Mouse (Mus musculus): ENCODE results near the gene Rtbdn. TPM values are rescaled to one million over a fixed set of nuclear protein-coding genes. Genes with fewer than 3 reads are reported as not detected.
A peak's percentile ranks its signal among the peaks of the same experiment; 100 is the strongest.

The Rtbdn gene
- total and polyA plus RNA-seq, 2 experiments: not detected

DNA sequence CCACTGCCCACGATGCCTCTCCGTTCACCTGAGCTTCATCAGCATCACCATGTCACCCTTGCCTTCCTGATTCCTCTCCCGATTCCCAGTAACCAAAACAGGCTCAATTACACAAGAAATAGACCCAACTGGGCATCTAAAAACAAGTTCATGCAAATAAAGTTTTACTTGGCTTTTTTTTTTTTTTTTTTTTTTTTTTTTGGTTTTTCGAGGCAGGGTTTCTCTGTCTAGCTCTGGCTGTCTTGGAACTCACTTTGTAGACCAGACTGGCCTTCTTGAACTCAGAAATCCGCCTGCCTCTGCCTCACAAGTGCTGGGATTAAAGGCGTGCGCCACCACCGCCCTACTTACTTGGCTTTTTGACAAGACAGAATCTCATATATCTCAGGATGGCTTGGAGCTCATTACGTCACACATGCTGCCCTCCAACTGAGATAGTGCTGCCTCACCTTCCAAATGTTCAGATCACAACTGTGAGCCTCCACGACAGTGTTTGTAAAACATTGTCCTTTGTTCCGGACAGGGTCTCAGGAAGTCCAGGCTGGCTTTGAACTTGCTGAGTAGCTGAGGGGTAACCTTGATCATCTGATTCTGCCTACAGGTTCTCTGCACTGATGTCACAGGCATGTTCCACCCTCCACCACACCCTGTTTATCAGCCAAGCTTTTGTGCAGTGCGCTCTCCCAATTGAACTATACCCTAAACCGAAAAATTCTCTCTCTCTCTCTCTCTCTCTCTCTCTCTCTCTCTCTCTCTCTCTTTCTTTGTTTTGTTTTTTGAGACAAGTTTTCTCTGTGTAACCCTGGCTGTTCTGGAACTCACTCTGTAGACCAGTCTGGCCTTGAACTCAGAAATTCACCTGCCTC, 8.9 kb upstream of the Rtbdn start:
- no peak for DNase-seq (ENCODE audit: extremely low read depth, low read depth, low spot score)
- WGBS: 65% methylated on average over 13 of the region's 13 CpGs
- Histone ChIP-seq H3K4me3 (ENCODE audit: insufficient read depth, low read depth, low read length) (no peak overlapping the region), H3K79me2 (ENCODE audit: control insufficient read depth, insufficient read depth, low read length) (no peaks in the 10 kb centered on the region), H3K27me3 (ENCODE audit: control insufficient read depth, insufficient read depth, low read length) (peaks cover 22% of the 10 kb centered on the region), H3K27ac (replicated peaks; ENCODE audit: insufficient read depth, low read depth, low read length) (no peak overlapping the region), H3K4me1 (ENCODE audit: control insufficient read depth, insufficient read depth, low read length) (no peaks in the 10 kb centered on the region), H3K9ac (ENCODE audit: low read depth, low read length) (no peak overlapping the region), H3K36me3 (ENCODE audit: control insufficient read depth, insufficient read depth, low read length) (no peaks in the 10 kb centered on the region)
- no peak for TF ChIP-seq POLR2A (IDR thresholded peaks at IDR 0.05; ENCODE audit: extremely low read depth, insufficient read depth, low read length)
- TF ChIP-seq CTCF (IDR thresholded peaks at IDR 0.05; ENCODE audit: low read depth, low read length): no peak

DNA sequence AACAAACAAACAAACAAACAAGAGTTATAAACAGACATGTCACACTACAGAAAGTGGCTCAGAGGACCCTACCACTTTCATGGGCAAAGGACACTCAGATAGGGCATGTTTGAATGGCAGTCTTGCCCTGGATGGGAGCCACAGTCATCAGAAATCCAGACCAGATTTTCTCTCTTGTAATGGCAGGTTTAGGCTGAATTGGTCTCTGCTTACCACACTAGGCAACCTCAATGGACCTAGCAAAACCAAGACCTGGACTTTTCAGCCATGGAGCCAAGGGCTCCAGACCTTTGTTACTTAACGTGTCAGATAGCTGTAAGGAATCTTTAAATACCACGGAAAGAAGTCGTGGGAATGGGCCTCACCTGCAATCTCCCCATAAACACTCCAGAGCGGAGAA, 3.1 kb upstream of the Rtbdn start:
- no peak for TF ChIP-seq CTCF (IDR thresholded peaks at IDR 0.05; ENCODE audit: low read depth, low read length)
- no peak for TF ChIP-seq POLR2A (IDR thresholded peaks at IDR 0.05; ENCODE audit: extremely low read depth, insufficient read depth, low read length)

DNA sequence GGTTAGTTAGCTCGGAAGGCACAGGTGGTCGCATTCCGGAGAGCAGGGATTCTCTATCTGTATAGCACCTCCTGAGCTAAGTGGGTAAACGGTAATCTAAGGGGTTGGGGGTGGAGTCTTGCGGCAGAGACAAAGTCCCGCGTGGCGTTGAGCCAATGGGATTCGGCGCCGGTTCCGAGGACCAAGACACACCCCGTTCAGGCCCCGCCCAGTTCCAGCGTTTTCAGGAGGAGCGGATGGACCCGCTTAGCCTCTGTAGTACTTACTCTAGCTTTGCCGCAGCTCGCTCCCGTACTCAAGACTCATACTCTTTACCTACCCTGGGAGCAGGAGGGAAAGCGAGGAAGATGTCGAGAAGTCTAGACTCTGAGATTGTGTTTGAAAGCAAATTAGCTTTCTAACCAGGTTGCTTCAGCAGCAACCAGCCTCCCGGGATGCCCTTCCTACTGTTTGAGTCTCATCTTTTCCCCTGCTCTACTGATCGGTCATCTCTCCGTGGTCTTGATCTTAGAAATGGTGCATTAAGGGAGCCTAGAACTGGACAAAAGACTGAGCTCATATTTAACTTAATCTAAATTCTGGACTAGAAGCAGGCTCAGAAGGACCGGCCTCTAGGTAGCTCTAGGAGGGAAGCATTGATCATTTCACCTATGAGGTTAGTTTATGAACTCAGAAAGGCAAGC, 2.2 kb upstream of the Rtbdn start:
- peak; percentile 30 for DNase-seq (ENCODE audit: extremely low read depth, low read depth, low spot score)
- H3K79me2 ChIP-seq (ENCODE audit: control insufficient read depth, insufficient read depth, low read length): no peaks in the 10 kb centered on the region
- no peak for TF ChIP-seq POLR2A (IDR thresholded peaks at IDR 0.05; ENCODE audit: extremely low read depth, insufficient read depth, low read length)
- TF ChIP-seq CTCF (IDR thresholded peaks at IDR 0.05; ENCODE audit: low read depth, low read length): no peak
- H3K9ac ChIP-seq (ENCODE audit: low read depth, low read length): no peak overlapping the region
- H3K27ac ChIP-seq (replicated peaks; ENCODE audit: insufficient read depth, low read depth, low read length): no peak overlapping the region
- no peaks in the 10 kb centered on the region for H3K36me3 ChIP-seq (ENCODE audit: control insufficient read depth, insufficient read depth, low read length)
- H3K27me3 ChIP-seq (ENCODE audit: control insufficient read depth, insufficient read depth, low read length): peaks cover 19% of the 10 kb centered on the region
- 6% methylated on average over 26 of the region's 26 CpGs for WGBS
- H3K4me3 ChIP-seq (ENCODE audit: insufficient read depth, low read depth, low read length): no peak overlapping the region
- peaks cover 3% of the 10 kb centered on the region; the same call in 1 of the 2 replicates for H3K4me1 ChIP-seq (ENCODE audit: control insufficient read depth, insufficient read depth, low read length)

More for the DNA sequence above, 3.1 kb upstream of the Rtbdn start:
- no peak overlapping the region for H3K27ac ChIP-seq (replicated peaks; ENCODE audit: insufficient read depth, low read depth, low read length)
- H3K9ac ChIP-seq (ENCODE audit: low read depth, low read length): no peak overlapping the region
- peaks cover 19% of the 10 kb centered on the region for H3K27me3 ChIP-seq (ENCODE audit: control insufficient read depth, insufficient read depth, low read length)
- H3K4me3 ChIP-seq (ENCODE audit: insufficient read depth, low read depth, low read length): no peak overlapping the region
- H3K79me2 ChIP-seq (ENCODE audit: control insufficient read depth, insufficient read depth, low read length): no peaks in the 10 kb centered on the region
- no peak for DNase-seq (ENCODE audit: extremely low read depth, low read depth, low spot score)
- 25% methylated on average over 4 of the region's 4 CpGs for WGBS
- H3K36me3 ChIP-seq (ENCODE audit: control insufficient read depth, insufficient read depth, low read length): no peaks in the 10 kb centered on the region
- peaks cover 3% of the 10 kb centered on the region; the same call in 1 of the 2 replicates for H3K4me1 ChIP-seq (ENCODE audit: control insufficient read depth, insufficient read depth, low read length)

DNA sequence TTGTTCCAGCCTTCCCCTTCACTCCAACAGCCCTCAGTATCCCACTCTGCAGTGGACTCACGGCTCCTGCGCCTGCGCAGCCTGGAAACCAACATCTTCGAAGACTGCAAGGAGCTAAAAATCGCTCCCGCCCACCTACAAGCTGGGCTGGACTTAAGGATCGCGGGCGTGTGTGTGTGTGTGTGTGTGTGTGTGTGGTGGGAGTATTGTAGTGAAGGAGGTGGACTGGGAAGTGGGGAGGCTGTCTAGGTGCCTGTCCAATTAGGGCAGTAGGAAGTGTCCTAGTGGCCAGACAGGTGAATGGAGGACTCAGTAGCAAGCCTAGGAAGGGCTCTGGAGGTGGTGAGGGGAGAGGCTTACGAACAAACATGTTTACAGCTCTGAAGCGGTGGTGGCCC, 1.6 kb upstream of the Rtbdn start:
- Histone ChIP-seq H3K9ac (ENCODE audit: low read depth, low read length) (no peak overlapping the region), H3K27ac (replicated peaks; ENCODE audit: insufficient read depth, low read depth, low read length) (no peak overlapping the region), H3K27me3 (ENCODE audit: control insufficient read depth, insufficient read depth, low read length) (peaks cover 19% of the 10 kb centered on the region), H3K36me3 (ENCODE audit: control insufficient read depth, insufficient read depth, low read length) (no peaks in the 10 kb centered on the region), H3K4me3 (ENCODE audit: insufficient read depth, low read depth, low read length) (no peak overlapping the region), H3K4me1 (ENCODE audit: control insufficient read depth, insufficient read depth, low read length) (peaks cover 3% of the 10 kb centered on the region; the same call in 1 of the 2 replicates), H3K79me2 (ENCODE audit: control insufficient read depth, insufficient read depth, low read length) (no peaks in the 10 kb centered on the region)
- WGBS: 15% methylated on average over 11 of the region's 11 CpGs
- TF ChIP-seq CTCF (IDR thresholded peaks at IDR 0.05; ENCODE audit: low read depth, low read length): no peak
- TF ChIP-seq POLR2A (IDR thresholded peaks at IDR 0.05; ENCODE audit: extremely low read depth, insufficient read depth, low read length): no peak
- DNase-seq (ENCODE audit: extremely low read depth, low read depth, low spot score): no peak

DNA sequence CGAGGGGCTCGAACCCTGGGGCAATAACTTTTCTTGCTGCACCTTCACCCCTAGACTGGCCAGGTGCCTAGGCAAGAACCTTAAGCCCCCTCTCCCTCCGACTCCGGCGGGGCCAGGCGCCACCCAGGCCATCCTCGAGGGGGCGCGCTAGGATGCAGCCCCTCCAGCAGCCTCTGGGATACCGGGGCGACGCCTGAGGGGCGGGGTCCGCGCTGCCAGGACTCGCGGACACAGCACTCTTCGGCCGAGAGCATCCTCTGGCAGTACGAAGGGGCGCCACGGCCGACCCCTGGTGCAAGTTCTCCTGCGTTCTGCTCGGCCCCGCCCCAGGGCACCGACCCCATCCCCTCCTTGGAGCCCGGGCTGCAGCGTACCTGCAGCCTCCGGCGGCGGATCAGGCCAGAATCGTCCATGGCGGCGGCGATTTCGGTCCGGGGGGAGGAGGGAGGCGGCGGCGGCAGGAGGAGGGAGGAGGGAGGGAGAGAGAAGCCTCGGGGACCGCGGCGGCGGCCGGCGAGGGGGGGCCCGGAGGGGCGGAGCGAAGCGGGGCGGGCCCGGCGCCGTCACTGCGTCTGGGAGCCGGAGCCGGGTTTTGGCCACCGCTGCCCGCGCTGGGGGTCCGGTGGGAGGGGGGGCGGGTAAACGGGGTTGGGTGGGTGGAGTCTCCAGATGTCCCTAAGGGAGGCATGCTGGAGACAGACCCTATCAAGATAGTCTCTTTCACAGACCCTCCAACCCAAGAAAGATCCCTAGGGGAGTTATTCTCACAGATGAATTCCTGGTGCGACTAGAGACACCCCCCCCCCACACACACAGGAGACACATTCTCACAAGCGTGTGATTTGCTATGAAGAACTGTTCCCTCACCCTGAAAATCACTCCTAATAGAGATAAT, 911 bp upstream of the Rtbdn start:
- peaks cover 22% of the 10 kb centered on the region for H3K27me3 ChIP-seq (ENCODE audit: control insufficient read depth, insufficient read depth, low read length)
- no peaks in the 10 kb centered on the region for H3K79me2 ChIP-seq (ENCODE audit: control insufficient read depth, insufficient read depth, low read length)
- TF ChIP-seq CTCF (IDR thresholded peaks at IDR 0.05; ENCODE audit: low read depth, low read length): no peak
- TF ChIP-seq POLR2A (IDR thresholded peaks at IDR 0.05; ENCODE audit: extremely low read depth, insufficient read depth, low read length): no peak
- no peak overlapping the region for H3K27ac ChIP-seq (replicated peaks; ENCODE audit: insufficient read depth, low read depth, low read length)
- H3K36me3 ChIP-seq (ENCODE audit: control insufficient read depth, insufficient read depth, low read length): no peaks in the 10 kb centered on the region
- WGBS: 3% methylated on average over 45 of the region's 67 CpGs
- H3K9ac ChIP-seq (ENCODE audit: low read depth, low read length): no peak overlapping the region
- H3K4me3 ChIP-seq (ENCODE audit: insufficient read depth, low read depth, low read length): no peak overlapping the region
- no peak for DNase-seq (ENCODE audit: extremely low read depth, low read depth, low spot score)
- peaks cover 3% of the 10 kb centered on the region; the same call in 1 of the 2 replicates for H3K4me1 ChIP-seq (ENCODE audit: control insufficient read depth, insufficient read depth, low read length)
